Mouse (Mus musculus) G1E (cell line): ENCODE data around the gene Rnf220.

Experiments used
- CTCF ChIP-seq: IDR thresholded peaks from 2 replicates; pipeline ENCODE4 v1.5.1; 2012; ENCODE audit warnings: low read depth, low read length, inconsistent platforms, mixed read lengths
- POLR2AphosphoS5 ChIP-seq: IDR thresholded peaks from 2 replicates; pipeline ENCODE4 v1.6.1; 2012; ENCODE audit warnings: low read depth, low read length, inconsistent platforms; ENCODE audit not compliant: insufficient replicate concordance
- TAL1 ChIP-seq: conservative IDR thresholded peaks from 2 replicates; pipeline ENCODE4 v1.6.1; 2012; ENCODE audit warnings: low read depth, low read length, inconsistent platforms, mixed read lengths

DNA sequence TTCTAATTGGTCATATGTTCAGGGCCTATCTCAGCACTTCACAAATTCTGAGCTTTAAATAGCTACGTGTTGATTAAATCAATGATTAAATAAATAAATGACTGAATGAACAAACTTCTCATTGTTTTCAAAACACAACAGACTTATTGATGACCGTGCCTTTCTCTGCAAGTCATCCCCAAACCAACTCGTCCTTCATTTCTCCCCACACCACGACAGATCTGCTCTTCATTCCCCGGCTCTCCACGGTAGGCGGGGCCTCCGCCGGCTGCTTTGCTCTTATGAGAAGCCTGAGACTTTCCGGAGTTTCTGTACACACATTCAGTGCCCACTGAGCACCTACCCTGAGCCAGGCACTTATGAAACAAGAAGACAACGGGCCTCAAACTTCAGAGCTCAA, 99.7 kb downstream of the Rnf220 start:
- TF ChIP-seq CTCF (no peak), TAL1 (no peak), POLR2AphosphoS5 (no peak)
